Mouse (Mus musculus): ENCODE results near the gene Sec63.

Sec63 gene

DNA sequence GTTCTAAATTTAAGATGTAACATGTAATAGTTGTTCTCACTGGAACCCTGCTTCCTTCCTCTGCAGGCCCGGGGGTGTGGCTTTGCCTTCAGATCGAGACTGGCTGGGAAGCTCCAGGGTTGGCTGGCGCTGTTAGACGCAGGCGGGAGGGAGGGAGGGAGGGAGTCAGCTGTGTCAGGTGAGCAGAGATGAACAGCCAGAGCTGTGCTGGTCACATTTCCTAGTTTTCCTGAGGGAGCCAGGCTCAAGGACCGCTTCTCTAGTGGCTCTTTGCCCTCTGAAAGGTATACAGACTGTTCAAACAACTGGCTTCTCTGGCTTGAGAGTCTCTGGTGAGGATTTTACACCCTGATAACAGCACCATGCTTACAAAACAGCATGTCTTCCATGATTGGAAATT is 69.1 kb downstream of the Sec63 start:
- DNase-seq = no peak

DNA sequence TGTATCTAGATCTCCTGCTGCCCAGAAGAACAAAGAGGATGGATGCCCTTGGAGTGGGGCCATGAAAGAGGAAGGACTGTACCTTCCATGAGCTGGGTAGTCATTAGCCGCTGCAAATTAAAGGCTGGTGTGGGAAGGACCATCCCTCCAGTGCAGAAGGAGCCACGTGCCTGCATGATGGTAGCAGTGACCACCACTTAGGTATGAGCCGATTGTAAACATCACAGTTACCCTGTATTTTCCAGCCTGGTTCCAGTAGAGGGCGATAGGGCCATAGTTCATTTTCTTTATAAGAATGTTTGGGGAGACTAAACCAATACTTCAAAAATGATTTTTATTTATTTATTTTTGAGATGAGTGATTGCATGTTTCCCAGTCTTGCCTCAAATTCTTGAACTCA is 71.4 kb downstream of the Sec63 start:
- DNase-seq = no peak

DNA sequence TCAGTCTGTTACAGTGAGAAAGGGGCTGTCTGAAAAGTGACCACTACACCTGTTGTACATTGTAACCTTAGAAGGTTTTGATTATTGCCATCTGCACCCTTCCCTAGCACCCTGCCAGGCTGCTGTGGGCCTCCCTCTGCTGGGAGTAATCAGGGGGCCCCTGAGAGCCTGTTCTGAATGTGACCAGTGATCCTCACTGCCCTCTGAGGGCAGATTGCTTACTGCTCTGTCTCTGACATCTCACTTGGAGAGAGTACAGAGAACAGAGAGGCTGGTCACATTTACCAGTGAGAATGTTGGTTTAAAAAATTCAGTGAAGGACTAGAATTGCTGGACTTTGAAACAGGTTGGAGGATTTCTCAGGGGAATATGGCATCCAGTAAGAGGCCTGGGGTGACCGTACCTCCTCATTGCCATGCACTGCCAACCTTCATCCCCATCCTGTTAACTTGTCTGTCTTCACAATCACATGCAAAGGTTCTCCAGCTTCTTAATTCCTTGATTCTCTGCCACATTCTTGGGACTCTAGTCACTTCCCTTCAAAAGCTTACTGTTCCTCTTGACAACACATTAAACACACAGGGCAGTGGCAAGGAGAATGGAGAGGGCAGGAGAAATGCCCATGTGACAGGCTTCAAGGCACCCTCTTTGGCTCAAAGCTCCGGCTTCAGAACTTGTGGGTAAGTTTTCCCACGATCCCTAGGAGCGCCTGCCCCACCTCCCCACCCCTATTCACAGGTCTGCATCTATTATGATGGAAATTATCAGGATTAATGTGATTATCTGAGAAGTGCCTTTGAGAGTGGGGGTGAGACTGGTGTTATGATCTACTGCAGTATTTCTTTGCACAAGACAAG is 72.8 kb downstream of the Sec63 start:
- DNase-seq = no peak

DNA sequence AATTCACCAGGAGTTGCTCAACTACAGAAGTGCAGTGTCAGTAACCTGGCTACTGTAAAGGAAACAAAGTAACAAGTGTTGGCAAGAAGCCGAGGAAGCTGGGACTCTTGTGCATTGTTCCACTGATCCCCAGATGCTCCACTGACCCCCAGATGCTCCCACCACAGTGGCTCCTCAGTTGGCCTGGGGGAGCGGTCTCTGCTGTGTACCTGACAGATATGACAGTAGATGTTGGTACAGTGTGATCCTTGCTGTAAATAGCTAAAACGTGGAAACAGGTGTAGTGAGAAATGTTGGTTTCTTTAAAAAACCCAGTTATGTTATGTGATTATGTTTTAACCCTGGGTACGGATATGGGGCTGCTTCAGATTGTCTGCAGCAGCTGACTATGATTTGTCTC is 76.8 kb downstream of the Sec63 start:
- no peak for DNase-seq

DNA sequence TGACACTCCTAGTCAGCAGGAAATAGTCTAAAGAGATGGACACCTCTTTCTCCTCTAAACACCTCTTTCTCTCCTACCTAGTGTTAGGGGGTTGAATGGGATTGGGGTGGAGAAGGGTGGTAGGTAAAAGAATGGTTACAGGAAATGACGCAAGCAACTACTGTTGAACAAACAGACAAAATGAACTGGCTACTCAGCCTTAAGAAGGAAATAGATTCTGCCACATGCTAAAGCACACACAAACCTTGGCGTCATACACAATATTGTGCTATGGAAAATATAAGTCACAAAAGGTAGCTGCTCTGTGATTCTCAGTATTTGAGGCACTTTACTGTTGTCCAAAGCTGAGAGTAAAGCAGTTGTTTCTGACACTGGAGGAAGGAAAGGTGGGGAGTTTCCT is 77.4 kb downstream of the Sec63 start:
- DNase-seq = no peak

DNA sequence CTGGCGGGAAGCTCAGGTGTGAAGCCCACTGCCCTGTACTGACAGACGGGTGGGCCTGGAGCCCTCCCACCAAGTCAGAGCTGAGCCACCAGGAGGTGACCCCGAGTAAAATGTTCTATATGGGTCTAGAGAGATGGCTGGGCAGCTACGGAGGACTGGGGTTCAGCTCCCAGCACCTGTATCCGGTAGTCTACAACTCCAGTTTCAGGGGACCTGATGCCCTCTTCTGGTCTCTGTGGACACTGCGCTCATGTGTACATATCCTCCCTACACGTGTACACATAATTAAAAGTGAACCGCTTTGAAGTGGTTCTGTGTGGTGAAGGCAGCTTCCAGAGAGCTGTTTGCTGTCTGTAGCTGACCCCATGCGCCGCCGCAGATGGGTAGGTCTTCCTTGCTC is 78.7 kb downstream of the Sec63 start:
- DNase-seq = no peak

DNA sequence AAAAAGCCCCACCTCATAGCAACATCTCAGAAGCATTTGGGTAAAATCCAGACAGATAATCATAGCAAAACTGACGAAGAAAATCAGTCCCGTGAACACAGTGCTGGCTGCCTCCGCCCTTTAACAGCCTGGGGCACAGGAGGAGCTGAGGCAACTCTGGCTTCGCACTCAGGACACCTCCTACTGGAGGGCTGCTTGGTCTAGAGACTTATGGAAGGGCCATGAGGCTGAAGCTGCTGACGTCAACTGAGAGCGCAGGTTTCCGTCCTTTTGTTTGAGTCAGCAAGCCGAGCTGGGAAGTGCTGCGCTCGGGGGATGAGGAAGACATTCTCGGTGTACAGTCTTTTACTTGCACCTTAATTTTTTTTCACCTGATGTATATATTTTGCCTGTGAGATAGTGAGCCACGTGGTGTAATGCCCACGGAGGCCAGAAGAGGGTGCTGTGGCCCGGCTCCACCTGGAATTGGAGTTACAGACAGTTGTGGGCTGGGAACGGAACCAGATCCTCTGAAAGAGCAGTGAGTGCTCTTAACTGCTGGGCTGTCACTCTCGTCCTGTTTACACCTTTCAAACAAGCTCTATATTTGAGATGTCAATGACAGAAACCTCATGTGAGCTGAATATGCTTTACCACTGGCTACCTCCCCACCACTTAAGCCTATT is 80.4 kb downstream of the Sec63 start:
- DNase-seq = no peak

DNA sequence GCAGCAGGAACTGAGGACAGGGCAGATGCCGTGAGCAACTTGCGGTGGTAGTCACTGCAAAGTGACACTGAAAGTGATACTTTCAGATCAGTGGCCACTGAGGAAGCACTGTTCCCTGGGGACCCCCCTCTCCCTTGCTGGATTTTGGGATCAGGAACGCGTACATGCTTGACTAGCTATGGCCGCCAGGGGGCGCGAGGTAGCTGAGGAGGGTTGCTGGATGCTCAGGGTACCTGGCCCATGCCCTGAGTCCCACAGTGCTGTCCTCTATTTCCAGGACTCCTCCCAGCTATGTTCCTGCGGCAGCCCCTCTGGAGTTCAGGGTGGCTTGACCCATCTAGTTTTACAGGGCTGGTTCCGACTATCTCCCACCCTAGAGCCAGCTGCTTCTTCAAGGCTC is 81.1 kb downstream of the Sec63 start:
- peak; percentile 27 for DNase-seq

DNA sequence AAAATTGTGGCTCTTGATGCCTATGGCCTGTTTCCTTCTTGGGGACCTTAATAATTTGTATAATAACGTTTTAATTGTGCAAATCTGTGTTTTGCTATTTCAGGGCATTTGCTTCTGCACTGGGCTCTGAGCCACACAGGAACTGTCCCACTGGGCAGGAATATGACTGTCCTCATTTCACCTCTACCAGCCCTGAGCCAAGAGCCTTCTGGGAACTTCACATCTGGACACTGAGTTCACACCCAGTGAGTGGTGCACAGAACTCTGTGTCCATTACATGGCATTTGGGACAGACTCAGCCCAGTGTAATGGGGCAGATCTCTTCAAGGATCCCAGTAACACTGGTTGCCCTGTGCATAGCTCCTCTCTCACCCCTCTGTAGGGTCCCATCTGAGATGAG is 82.1 kb downstream of the Sec63 start:
- no peak for DNase-seq

DNA sequence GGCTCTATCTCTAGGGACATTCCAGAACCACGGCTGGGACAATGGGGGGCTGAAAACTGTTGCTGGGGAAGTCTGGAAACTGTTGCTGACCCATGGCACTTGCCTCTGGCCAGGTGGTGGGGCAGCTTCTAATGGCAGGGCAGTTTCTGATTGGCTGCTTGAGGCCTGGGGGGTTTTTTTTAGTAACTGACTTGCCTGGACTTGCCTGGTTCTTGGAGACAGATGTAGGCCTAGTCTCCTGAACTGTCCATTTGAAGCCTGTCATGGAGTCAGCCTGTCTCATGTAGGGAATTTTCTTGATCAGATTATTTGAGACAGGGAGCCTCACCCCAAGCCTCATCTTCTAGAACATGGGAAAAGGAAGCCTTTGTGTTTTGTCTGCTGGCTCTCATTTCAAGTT is 84.2 kb downstream of the Sec63 start:
- no peak for DNase-seq

DNA sequence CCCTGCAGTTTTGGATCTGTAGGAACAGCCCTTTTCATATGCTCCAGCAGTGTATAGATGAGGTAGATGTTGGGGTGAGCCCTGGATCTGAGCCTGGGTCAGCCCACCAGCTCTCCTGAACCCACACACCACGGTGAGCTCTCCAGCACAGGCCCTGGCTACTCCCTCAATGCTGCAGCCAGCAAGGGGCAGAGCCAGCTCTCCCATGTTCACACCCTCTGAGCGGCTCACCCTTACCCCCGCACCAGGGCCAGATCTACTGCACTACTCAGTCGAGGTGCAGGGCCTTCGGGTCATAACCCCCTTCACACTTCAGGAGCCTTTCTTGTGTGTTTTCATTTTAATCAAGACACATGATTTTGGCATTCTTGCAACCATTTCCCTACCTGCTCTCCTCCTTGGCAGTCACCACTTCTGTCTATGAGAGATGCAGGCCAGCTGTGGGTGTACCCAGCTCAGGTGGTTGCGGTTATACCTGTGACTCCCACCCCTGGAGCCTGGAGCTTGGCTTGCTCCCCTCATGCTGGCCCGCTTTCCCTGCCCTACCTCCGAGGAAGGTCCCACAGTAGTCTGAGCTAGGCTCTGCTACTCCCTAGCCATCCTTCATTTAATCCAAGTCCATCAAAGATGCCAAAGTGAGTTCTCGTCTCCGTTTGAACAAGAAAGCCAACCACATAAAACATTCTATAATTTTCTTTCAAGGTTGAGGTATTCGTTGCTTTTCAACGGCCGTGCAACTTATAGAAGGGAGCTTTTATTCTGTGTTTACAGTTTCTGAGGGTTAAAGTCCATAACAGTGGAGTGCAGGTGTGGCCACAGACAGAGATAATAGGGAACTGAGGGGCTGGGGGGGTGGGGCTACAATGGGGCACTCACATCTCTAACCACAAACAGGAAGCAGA is 87.1 kb downstream of the Sec63 start:
- no peak for DNase-seq

DNA sequence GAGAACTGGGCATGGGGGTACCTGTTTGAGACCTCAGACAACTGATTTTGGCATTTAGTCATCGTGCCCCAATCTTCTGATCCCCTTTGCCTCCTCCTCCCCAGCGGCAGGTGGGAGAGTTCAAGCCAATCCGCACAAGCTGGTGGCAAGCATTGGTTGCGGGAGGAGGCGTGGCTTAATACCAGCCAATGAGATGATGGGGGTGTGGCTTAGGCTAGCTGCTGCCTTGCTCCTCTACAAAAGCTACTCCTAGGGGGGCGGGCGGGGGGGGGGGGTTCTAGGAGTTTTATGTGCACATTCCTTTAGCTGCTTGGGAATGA is 87.7 kb downstream of the Sec63 start:
- no peak for DNase-seq

DNA sequence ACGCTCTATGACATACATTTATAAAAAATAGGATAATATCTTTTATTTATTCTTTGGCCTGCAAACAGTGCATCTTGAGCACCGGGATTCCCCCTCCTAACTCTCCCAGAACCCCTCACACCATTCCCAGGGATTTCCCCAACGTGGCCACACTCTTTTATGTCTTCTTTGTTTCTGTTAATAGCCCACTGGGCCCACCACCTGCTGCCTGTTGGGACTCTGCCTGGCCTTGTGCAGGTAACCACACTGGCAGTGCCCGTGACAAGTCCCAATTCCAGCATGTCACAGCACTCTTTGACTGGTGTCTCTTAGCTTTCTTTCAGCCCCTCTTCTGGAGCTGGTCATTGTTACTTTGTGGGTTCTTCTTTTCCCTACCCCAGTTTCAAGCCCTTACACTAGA is 93.5 kb downstream of the Sec63 start:
- no peak for DNase-seq

DNA sequence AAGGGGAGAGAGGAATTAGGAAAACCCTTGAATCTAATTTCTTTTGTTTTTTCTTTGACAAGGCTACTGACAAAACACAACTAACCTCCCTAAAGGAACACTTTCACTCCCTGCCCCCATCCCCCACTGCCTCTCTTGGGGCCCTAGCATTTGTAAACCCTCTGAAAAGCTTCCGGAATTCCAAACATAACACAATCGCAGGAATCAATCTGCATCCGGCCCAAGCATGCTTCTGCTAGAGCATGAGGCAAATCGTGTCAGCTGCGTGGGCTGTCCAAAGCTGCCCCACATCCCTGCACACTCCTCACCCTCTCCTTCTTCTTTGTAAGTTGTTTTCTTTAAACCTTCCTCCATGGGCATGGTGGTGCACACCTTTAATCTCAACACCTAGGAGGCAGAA is 94.0 kb downstream of the Sec63 start:
- no peak for DNase-seq

DNA sequence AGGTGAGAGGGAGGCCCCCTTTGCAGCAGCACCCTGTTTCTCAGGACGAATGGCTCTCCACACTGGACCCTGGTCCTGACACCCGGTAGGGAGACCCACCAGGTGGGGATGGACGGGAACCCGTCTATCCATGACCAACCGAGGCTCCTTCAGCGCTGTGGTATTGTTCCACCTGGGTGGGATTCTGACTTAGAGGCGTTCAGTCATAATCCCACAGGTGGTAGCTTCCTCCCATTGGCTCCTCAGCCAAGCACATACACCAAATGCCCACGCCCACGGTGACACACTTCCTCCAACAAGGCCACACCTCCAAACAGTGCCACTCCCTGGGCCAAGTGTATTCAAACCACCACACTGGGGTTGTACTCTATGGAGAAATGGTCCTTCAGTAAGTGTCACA is 95.3 kb downstream of the Sec63 start:
- DNase-seq = no peak

DNA sequence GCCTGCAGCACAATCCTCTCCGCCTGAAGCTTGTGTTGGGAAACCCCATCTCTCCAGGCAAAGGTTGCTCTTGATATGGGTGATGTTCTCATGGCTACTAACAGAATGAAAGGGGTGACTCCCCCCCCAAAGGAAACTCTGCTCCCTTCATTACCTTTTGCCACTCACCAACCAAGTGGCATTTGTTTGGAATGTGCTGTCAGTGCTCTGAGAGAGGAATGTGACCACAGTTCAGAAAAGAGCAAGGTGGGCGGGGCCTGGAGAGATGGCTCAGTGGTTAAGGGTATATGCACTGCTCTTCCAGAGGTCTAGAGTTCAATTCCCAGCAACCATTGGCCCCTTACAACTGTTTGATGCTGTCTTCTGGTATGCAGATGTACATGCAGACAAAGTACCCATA is 95.7 kb downstream of the Sec63 start:
- no peak for DNase-seq

DNA sequence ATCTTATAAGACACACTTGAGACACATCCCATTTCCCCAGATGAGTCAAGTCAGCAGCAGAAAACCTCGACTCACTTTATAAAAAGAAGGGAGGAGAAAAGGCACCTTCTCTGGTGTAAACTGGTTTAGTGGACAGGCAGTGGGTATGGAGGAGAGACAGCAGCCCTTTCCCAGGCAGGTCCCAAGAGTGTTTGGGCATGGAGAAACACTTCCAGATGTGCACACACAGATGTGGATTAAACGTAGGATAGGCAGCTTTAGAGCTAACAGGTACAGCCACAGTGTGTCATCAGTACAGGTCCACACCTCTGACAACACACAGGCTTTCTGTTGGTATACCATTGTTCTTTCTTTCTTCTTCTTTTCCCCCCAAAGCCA is 98.5 kb downstream of the Sec63 start:
- no peak for DNase-seq

DNA sequence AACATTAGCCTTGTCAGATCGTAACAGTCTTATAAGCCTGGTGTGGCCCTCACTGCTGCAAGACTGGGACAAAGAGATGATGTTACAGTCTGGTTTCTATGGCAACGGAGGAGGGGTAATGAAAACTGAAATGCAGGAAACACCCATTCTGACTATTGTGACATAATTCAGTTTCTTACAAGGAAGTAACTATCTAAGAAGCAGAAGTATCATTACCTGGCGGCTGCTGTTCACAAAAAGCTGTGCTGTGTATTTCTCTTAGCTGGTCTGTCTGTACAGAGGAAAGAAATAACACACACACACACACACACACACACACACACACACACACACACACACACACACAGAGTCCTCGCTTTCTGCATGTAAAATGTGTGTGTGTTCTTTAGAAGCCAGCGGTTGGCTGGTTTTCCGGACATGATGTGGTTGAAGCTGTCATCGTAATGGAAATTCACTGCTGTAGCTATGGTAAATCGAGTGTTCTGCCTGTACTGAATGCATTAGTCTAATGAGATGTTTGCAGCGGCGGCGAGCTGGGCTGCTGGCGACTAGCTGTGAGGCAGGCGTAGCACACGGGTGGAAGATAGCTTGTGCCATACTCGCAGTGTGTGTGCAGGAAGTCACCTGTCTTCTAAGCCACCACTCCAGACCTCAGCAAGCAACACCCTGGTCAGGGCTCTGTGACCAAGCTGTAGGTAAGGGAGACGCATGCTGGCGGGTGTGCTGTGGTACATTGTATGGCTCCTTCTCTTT is 99.0 kb downstream of the Sec63 start, which contains the start of gene Scml4:
TSS of gene Scml4 (plus strand) at position 212 of the 753 bp plus-strand sequence.
- no peak for DNase-seq

DNA sequence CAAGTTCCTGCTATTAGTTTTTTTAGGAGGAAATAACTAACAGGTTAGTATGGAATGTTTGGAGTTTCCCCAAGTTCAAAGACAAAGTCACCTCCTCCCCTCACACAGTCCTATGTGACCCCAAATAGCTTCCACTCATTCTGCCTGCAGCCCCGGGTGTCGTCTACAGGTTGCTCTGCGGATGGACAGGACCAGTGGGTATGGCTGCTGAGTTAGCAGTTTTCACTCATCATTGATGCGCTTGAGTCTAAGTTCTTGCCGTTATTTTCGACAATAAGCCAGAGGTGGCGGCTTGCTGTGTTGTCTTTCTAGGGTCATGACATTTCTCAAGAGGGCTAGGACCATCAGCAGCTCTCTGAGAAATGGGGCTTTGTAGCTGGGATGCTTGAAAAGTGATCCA is 100.2 kb downstream of the Sec63 start:
- DNase-seq = no peak

DNA sequence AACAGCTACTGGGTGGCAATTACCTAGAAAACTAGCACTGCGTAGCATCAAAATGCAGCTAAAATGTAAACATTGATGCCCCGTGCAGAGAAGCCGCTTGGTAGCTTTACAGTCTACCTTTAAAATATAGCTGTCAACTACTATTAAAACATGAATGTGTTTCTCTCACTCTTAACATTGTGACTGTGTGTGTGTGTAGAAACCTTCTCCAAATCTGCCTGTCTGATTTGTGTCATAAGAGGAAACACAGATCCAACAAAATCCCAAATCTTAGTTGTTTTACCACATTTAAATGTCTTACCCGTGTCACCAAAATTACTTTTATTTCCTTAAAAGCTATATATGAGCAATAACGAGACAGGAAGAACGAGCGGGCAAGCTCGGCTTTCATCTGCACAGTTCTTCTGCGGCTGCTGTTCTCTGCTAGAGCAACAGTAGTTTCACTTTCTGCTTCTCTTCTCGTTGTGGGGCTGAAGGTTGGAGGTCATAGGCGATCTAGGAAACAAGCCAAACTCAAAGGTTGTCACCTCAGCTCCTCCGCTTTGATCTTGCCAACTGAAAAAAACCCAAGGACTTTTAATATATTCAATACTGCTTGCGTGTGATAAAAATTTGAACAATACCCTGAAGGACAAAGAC is 100.9 kb downstream of the Sec63 start:
- no peak for DNase-seq

DNA sequence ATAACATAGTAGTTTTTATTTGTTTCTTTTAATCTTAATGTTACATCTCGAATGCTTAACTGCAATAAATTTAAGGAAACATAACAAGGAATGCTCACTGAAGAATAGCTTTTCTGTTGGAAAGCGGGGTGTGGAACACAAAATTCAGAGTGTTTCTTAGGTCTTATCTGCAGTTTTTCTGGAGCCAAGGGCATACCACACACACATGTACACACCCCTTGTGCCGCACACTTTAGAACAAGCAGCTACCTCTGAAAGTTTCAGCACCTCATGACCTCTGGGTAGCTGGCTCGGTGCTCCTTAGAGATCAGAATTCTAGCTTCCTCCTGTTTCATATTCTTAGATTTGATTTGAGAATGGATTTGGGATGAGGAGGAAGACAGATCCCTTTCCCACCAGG is 101.5 kb downstream of the Sec63 start:
- no peak for DNase-seq

DNA sequence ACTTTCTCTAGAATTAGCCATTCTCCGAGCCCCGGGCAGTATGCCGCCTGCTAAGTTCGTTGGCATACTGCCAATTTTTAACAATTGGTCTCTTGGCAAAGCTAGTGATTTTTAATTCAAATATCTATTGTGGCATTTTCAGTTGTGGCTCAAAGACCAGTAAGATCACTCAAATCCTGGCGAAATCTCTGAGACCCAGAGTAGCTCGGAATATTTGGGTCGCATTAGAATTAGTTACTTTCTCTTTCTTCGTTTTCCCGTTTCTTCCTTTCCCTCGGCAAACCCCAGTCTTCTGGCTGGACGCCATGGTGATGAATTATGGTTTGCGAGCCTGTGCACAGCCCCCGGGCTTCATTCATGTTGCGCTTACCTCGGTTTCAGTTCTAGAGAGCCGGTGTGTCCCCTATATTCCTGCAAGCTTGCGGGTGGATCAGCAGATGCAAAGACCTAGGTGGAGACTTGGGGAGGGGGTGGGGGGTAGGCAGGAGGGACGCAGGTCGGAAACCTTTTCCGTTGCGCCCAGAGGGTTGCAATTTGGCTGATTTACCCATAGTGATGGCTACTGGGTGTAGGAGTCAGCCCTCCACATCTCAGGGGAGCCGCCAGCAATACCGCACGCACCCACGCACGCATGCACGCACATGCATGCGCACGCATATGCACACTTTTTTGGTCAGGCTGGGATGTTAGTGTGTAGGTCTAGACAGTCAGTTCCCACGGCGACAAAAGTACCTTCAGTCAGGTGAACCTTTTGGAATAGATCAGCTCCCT is 102.5 kb downstream of the Sec63 start:
- DNase-seq = peak; percentile 16
